Mouse (Mus musculus) midbrain, postnatal 0 days (tissue): ENCODE data around the gene Ecm1. TPM values are rescaled to one million over a fixed set of nuclear protein-coding genes. Genes with fewer than 3 reads are reported as not detected.

Experiments used
- ATAC-seq: fragments of 200-750 bp; cut with Nextera tagmentation; 2 replicates; pipeline ENCODE4 v1.8.0; 2017; ENCODE audit warnings: moderate number of reproducible peaks, mild to moderate bottlenecking, moderate TSS enrichment, moderate library complexity; ENCODE audit not compliant: low FRiP score
- DNase-seq: peaks from one replicate; pipeline ENCODE4 v3.0.0-alpha.2; 2015; ENCODE audit warnings: low spot score
- H3K27ac ChIP-seq: fragments of 300-500 bp; sonication (generic); 2 replicates; pipeline ENCODE4 v1.5.1; 2014; ENCODE audit warnings: low read depth, mild to moderate bottlenecking, low read length, mixed read lengths
- H3K27me3 ChIP-seq: fragments of 300-500 bp; sonication (generic); 2 replicates; pipeline ENCODE4 v1.6.1; 2014; ENCODE audit warnings: low read length, control low read depth, mixed read lengths; ENCODE audit not compliant: insufficient read depth
- H3K36me3 ChIP-seq: fragments of 300-500 bp; sonication (generic); 2 replicates; pipeline ENCODE4 v1.6.1; 2014; ENCODE audit warnings: low read length, control low read depth, mixed read lengths; ENCODE audit not compliant: insufficient read depth
- H3K4me1 ChIP-seq: fragments of 300-500 bp; sonication (generic); 2 replicates; pipeline ENCODE4 v1.6.1; 2014; ENCODE audit warnings: mild to moderate bottlenecking, control low read depth, antibody characterized with exemption, low read length, mixed read lengths; ENCODE audit not compliant: insufficient read depth
- H3K4me2 ChIP-seq: fragments of 300-500 bp; sonication (generic); 2 replicates; pipeline ENCODE4 v1.6.1; 2014; ENCODE audit warnings: low read depth, mild to moderate bottlenecking, low read length, mixed read lengths; ENCODE audit not compliant: poor library complexity, severe bottlenecking
- H3K4me3 ChIP-seq: fragments of 300-500 bp; sonication (generic); 2 replicates; pipeline ENCODE4 v1.5.1; 2014; ENCODE audit warnings: low read depth, mild to moderate bottlenecking, low read length, moderate library complexity
- H3K9ac ChIP-seq: fragments of 300-500 bp; sonication (generic); replicated peaks from 2 replicates; pipeline ENCODE4 v1.6.1; 2014; ENCODE audit warnings: mild to moderate bottlenecking, low read length, moderate library complexity, mixed read lengths; ENCODE audit not compliant: poor library complexity, severe bottlenecking
- H3K9me3 ChIP-seq: fragments of 300-500 bp; sonication (generic); 2 replicates; pipeline ENCODE4 v1.6.1; 2016; ENCODE audit warnings: low read length, control low read depth
- CTCF ChIP-seq: IDR thresholded peaks from 2 replicates; pipeline ENCODE4 v1.5.1; 2016; ENCODE audit warnings: antibody characterized with exemption, mild to moderate bottlenecking
- WGBS: fragments of 180-500 bp; shearing (Covaris S2); extraction: QIAGEN DNeasy Blood & Tissue Kit; methylation state at CpG from one replicate; pipeline ENCODE4 v1.1.7; 2014; 5-methylcytosine and 5-hydroxymethylcytosine counted together
- polyA plus RNA-seq: library from polyadenylated mRNA; unstranded; fragments of >200 nt; fragmentation: Nextera tagmentation; extraction: Ambion mirVana; gene quantifications from 2 replicates; pipeline ENCODE4 v1.2.1, GENCODE M21; 2015
- total RNA-seq: library from RNA; depleted of rRNA; stranded (reverse); fragments of >200 nt; gene quantifications from 2 replicates; pipeline ENCODE4 v1.2.3, GENCODE M21; 2014

Ecm1 gene
- total and polyA plus RNA-seq, 2 experiments from 2014 or later: 9.9 to 10.8 TPM

- Histone ChIP-seq H3K9ac (no peak overlapping the region), H3K4me3 (no peak overlapping the region), H3K4me2 (no peak overlapping the region), H3K9me3 (no peaks in the 10 kb centered on the region), H3K4me1 (no peaks in the 10 kb centered on the region), H3K36me3 (no peaks in the 10 kb centered on the region), H3K27ac (no peak overlapping the region), H3K27me3 (no peaks in the 10 kb centered on the region)
- ATAC-seq: no peak
- DNase-seq: no peak
- WGBS: 85% methylated on average over 7 of the region's 7 CpGs
- TF ChIP-seq CTCF: no peak
Observed at GRCm38 (mm10) chr3:95725863-95726262, 13.5 kb downstream of the Ecm1 start.

- H3K4me3 ChIP-seq: no peak overlapping the region
- H3K27ac ChIP-seq: no peak overlapping the region
- H3K9me3 ChIP-seq: no peaks in the 10 kb centered on the region
- no peaks in the 10 kb centered on the region for H3K36me3 ChIP-seq
- DNase-seq (no peak), ATAC-seq (no peak)
- H3K27me3 ChIP-seq: no peaks in the 10 kb centered on the region
- 85% methylated on average over 3 of the region's 3 CpGs for WGBS
- H3K4me2 ChIP-seq: no peak overlapping the region
- no peak for TF ChIP-seq CTCF
- no peak overlapping the region for H3K9ac ChIP-seq
- no peaks in the 10 kb centered on the region for H3K4me1 ChIP-seq
Observed at GRCm38 (mm10) chr3:95722386-95722785, 17.0 kb downstream of the Ecm1 start.

- H3K9ac ChIP-seq: no peak overlapping the region
- H3K36me3 ChIP-seq: no peaks in the 10 kb centered on the region
- DNase-seq (no peak), ATAC-seq (no peak)
- no peak overlapping the region for H3K4me2 ChIP-seq
- no peak for TF ChIP-seq CTCF
- no peaks in the 10 kb centered on the region for H3K4me1 ChIP-seq
- no peak overlapping the region for H3K27ac ChIP-seq
- H3K4me3 ChIP-seq: no peak overlapping the region
- 95% methylated on average over 2 of the region's 2 CpGs for WGBS
- H3K27me3 ChIP-seq: no peaks in the 10 kb centered on the region
- H3K9me3 ChIP-seq: no peaks in the 10 kb centered on the region
Observed at GRCm38 (mm10) chr3:95718153-95718552, 21.2 kb downstream of the Ecm1 start.

GRCm38 (mm10) chr3:95716075-95716474 is 23.3 kb downstream of the Ecm1 start:
- Histone ChIP-seq H3K9me3 (no peaks in the 10 kb centered on the region), H3K4me1 (no peaks in the 10 kb centered on the region), H3K4me2 (no peak overlapping the region), H3K36me3 (no peaks in the 10 kb centered on the region), H3K4me3 (no peak overlapping the region), H3K27ac (no peak overlapping the region), H3K9ac (no peak overlapping the region), H3K27me3 (no peaks in the 10 kb centered on the region)
- ATAC-seq (no peak), DNase-seq (no peak)
- TF ChIP-seq CTCF: no peak
- WGBS: 75% methylated on average over 1 of the region's 1 CpGs

GRCm38 (mm10) chr3:95709967-95710366 is 29.4 kb downstream of the Ecm1 start:
- no peak overlapping the region for H3K4me3 ChIP-seq
- H3K4me1 ChIP-seq: no peaks in the 10 kb centered on the region
- no peaks in the 10 kb centered on the region for H3K27me3 ChIP-seq
- no peak overlapping the region for H3K27ac ChIP-seq
- ATAC-seq (no peak), DNase-seq (no peak)
- H3K36me3 ChIP-seq: no peaks in the 10 kb centered on the region
- no peak for TF ChIP-seq CTCF
- no peak overlapping the region for H3K4me2 ChIP-seq
- H3K9me3 ChIP-seq: no peaks in the 10 kb centered on the region
- H3K9ac ChIP-seq: no peak overlapping the region

- Histone ChIP-seq H3K27ac (no peak overlapping the region), H3K36me3 (no peaks in the 10 kb centered on the region), H3K27me3 (no peaks in the 10 kb centered on the region), H3K9me3 (no peaks in the 10 kb centered on the region), H3K4me3 (no peak overlapping the region), H3K4me1 (no peaks in the 10 kb centered on the region), H3K4me2 (no peak overlapping the region), H3K9ac (no peak overlapping the region)
- no peak for TF ChIP-seq CTCF
- WGBS: 97% methylated on average over 4 of the region's 4 CpGs
- no peak for ATAC-seq
- no peak for DNase-seq
Observed at GRCm38 (mm10) chr3:95709044-95709443, 30.3 kb downstream of the Ecm1 start.
